Mouse (Mus musculus) MEL (cell line): ENCODE results near the gene Ccdc167. TPM values are rescaled to one million over a fixed set of nuclear protein-coding genes. Genes with fewer than 3 reads are reported as not detected.

ENCODE experiments used
- DNase-seq: peaks from one replicate; pipeline ENCODE4 v3.0.0; 2011; ENCODE audit warnings: low read depth, low spot score
- H3K27ac ChIP-seq: 2 replicates; pipeline ENCODE4 v1.5.1; 2012; ENCODE audit warnings: low read depth, mild to moderate bottlenecking, control low read depth, low read length, moderate library complexity; ENCODE audit not compliant: control insufficient read depth
- H3K27me3 ChIP-seq, 2 experiments: fragments of 150-350 bp in 1 of 2; sonication (generic) in 1 of 2; 2 replicates each; pipeline ENCODE4 v1.6.1; 2012; ENCODE audit warnings: low read length in 2 of 2, mild to moderate bottlenecking in 2 of 2, improper control_type of control experiment in 1 of 2, moderate library complexity in 1 of 2; ENCODE audit not compliant: insufficient read depth in 2 of 2, control insufficient read depth in 1 of 2
- H3K36me3 ChIP-seq, 2 experiments: 2 replicates each; pipeline ENCODE4 v1.6.1; 2012 to 2014; ENCODE audit warnings: low read length in 2 of 2, improper control_type of control experiment in 1 of 2, inconsistent platforms in 1 of 2, mild to moderate bottlenecking in 1 of 2; ENCODE audit not compliant: insufficient read depth in 2 of 2, control insufficient read depth in 1 of 2
- H3K4me1 ChIP-seq, 2 experiments: fragments of 150-350 bp in 1 of 2; sonication (generic) in 1 of 2; 2 replicates each; pipeline ENCODE4 v1.6.1; 2012; ENCODE audit warnings: low read length in 2 of 2, improper control_type of control experiment in 1 of 2, mild to moderate bottlenecking in 1 of 2; ENCODE audit not compliant: insufficient read depth in 2 of 2, control insufficient read depth in 1 of 2
- H3K4me3 ChIP-seq, 2 experiments: fragments of 150-350 bp in 1 of 2; sonication (generic) in 1 of 2; 2 replicates each; pipeline ENCODE4 v1.5.1; 2012; ENCODE audit warnings: low read depth in 2 of 2, low read length in 2 of 2, mild to moderate bottlenecking in 2 of 2, moderate library complexity in 2 of 2, control low read depth in 1 of 2, improper control_type of control experiment in 1 of 2; ENCODE audit not compliant: control insufficient read depth in 1 of 2, insufficient read depth in 1 of 2
- H3K79me2 ChIP-seq: 2 replicates; pipeline ENCODE4 v1.6.1; 2012; ENCODE audit warnings: mild to moderate bottlenecking, low read length, moderate library complexity; ENCODE audit not compliant: control insufficient read depth, poor library complexity, insufficient read depth
- H3K9ac ChIP-seq: 2 replicates; pipeline ENCODE4 v1.6.1; 2012; ENCODE audit warnings: low read depth, mild to moderate bottlenecking, control low read depth, low read length, moderate library complexity; ENCODE audit not compliant: control insufficient read depth, poor library complexity, severe bottlenecking
- H3K9me3 ChIP-seq: fragments of 150-350 bp; sonication (generic); replicated peaks from 2 replicates; pipeline ENCODE4 v1.6.1; 2012; ENCODE audit warnings: mild to moderate bottlenecking, low read length, improper control_type of control experiment, moderate library complexity; ENCODE audit not compliant: insufficient read depth
- BHLHE40 ChIP-seq: IDR thresholded peaks from 2 replicates; pipeline ENCODE4 v1.6.1; 2012; ENCODE audit warnings: low read depth, mild to moderate bottlenecking, inconsistent platforms, low read length, improper control_type of control experiment, borderline replicate concordance
- CHD2 ChIP-seq: IDR thresholded peaks from 2 replicates; pipeline ENCODE4 v1.6.1; 2011; ENCODE audit warnings: low read length, improper control_type of control experiment
- CTCF ChIP-seq, 3 experiments: IDR thresholded peaks in 2 of 3; conservative IDR thresholded peaks in 1 of 3; 2 replicates each; pipeline ENCODE4 v1.5.1; 2011 to 2012; ENCODE audit warnings: low read length in 3 of 3, low read depth in 2 of 3, mild to moderate bottlenecking in 2 of 3, improper control_type of control experiment in 1 of 3, inconsistent platforms in 1 of 3, mixed read lengths in 1 of 3, moderate library complexity in 1 of 3; ENCODE audit not compliant: control insufficient read depth in 1 of 3, insufficient read depth in 1 of 3, poor library complexity in 1 of 3, severe bottlenecking in 1 of 3
- E2F4 ChIP-seq: IDR thresholded peaks from 2 replicates; pipeline ENCODE4 v1.6.1; 2011; ENCODE audit warnings: low read depth, low read length, improper control_type of control experiment, borderline replicate concordance
- EP300 ChIP-seq, 2 experiments: IDR thresholded peaks; 2 replicates each; pipeline ENCODE4 v1.6.1; 2011; ENCODE audit warnings: improper control_type of control experiment in 2 of 2, low read length in 2 of 2, low read depth in 1 of 2, mild to moderate bottlenecking in 1 of 2
- ETS1 ChIP-seq: IDR thresholded peaks from 2 replicates; pipeline ENCODE4 v1.6.1; 2012; ENCODE audit warnings: low read depth, mild to moderate bottlenecking, inconsistent platforms, low read length, improper control_type of control experiment, moderate library complexity
- GABPA ChIP-seq: IDR thresholded peaks from 2 replicates; pipeline ENCODE4 v1.6.1; 2012; ENCODE audit warnings: low read depth, mild to moderate bottlenecking, inconsistent platforms, low read length, improper control_type of control experiment, moderate library complexity
- GATA1 ChIP-seq: IDR thresholded peaks from 2 replicates; pipeline ENCODE4 v1.6.1; 2011; ENCODE audit warnings: low read depth, low read length, improper control_type of control experiment
- HCFC1 ChIP-seq: IDR thresholded peaks from 2 replicates; pipeline ENCODE4 v1.6.1; 2012; ENCODE audit warnings: low read depth, mild to moderate bottlenecking, inconsistent platforms, low read length, improper control_type of control experiment, moderate library complexity
- MAFK ChIP-seq: IDR thresholded peaks from 2 replicates; pipeline ENCODE4 v1.6.1; 2011; ENCODE audit warnings: low read depth, mild to moderate bottlenecking, low read length, improper control_type of control experiment, borderline replicate concordance
- MAZ ChIP-seq: IDR thresholded peaks from 2 replicates; pipeline ENCODE4 v1.6.1; 2012; ENCODE audit warnings: low read depth, mild to moderate bottlenecking, inconsistent platforms, low read length, improper control_type of control experiment
- MEF2A ChIP-seq: IDR thresholded peaks from 2 replicates; pipeline ENCODE4 v1.6.1; 2014; ENCODE audit warnings: low read depth, mild to moderate bottlenecking, inconsistent platforms, low read length, improper control_type of control experiment; ENCODE audit not compliant: poor library complexity, insufficient replicate concordance, severe bottlenecking; ENCODE audit errors: extremely low read depth
- MYB ChIP-seq: IDR thresholded peaks from 2 replicates; pipeline ENCODE4 v1.6.1; 2011; ENCODE audit warnings: mild to moderate bottlenecking, low read depth, low read length, improper control_type of control experiment
- POLR2AphosphoS2 ChIP-seq: IDR thresholded peaks from 2 replicates; pipeline ENCODE4 v1.6.1; 2011; ENCODE audit warnings: low read length, improper control_type of control experiment
- POLR2AphosphoS5 ChIP-seq: IDR thresholded peaks from 2 replicates; pipeline ENCODE4 v1.6.1; 2012; ENCODE audit warnings: low read depth, borderline replicate concordance, mild to moderate bottlenecking, inconsistent platforms, low read length, moderate library complexity, mixed read lengths
- SIN3A ChIP-seq: IDR thresholded peaks from 2 replicates; pipeline ENCODE4 v1.6.1; 2012; ENCODE audit warnings: low read length, improper control_type of control experiment, inconsistent platforms
- SMC3 ChIP-seq: IDR thresholded peaks from 2 replicates; pipeline ENCODE4 v1.6.1; 2011; ENCODE audit warnings: low read depth, low read length, improper control_type of control experiment
- TAL1 ChIP-seq: IDR thresholded peaks from 2 replicates; pipeline ENCODE4 v1.6.1; 2012; ENCODE audit warnings: mild to moderate bottlenecking, inconsistent platforms, low read length, moderate library complexity, mixed read lengths
- TBP ChIP-seq: IDR thresholded peaks from 2 replicates; pipeline ENCODE4 v1.8.0; 2011; ENCODE audit warnings: low read depth, low read length, improper control_type of control experiment
- TCF12 ChIP-seq: IDR thresholded peaks from 2 replicates; pipeline ENCODE4 v1.6.1; 2014; ENCODE audit warnings: low read depth, mild to moderate bottlenecking, inconsistent platforms, low read length, improper control_type of control experiment, moderate library complexity
- UBTF ChIP-seq: IDR thresholded peaks from 2 replicates; pipeline ENCODE4 v1.6.1; 2012; ENCODE audit warnings: low read depth, mild to moderate bottlenecking, inconsistent platforms, low read length, improper control_type of control experiment, moderate library complexity, borderline replicate concordance; ENCODE audit not compliant: insufficient read depth
- ZKSCAN1 ChIP-seq: IDR thresholded peaks from 2 replicates; pipeline ENCODE4 v1.6.1; 2012; ENCODE audit warnings: low read depth, mild to moderate bottlenecking, inconsistent platforms, low read length, improper control_type of control experiment, moderate library complexity
- polyA plus RNA-seq, 2 experiments: library from polyadenylated mRNA; stranded (reverse) in 1 of 2; unstranded in 1 of 2; fragments of >175 nt in 1 of 2; fragments of >200 nt in 1 of 2; gene quantifications; 2 replicates each; pipeline versions ENCODE4 v1.2.1 to v1.2.4; 2012; ENCODE audit warnings: low replicate concordance in 2 of 2, low read depth in 1 of 2; ENCODE audit not compliant: insufficient read length in 2 of 2, insufficient read depth in 1 of 2, missing spikeins in 1 of 2
- total RNA-seq: library from RNA; depleted of rRNA; stranded (reverse); fragments of 300-350 nt; gene quantifications from 2 replicates; pipeline ENCODE4 v1.2.3, GENCODE M21; 2012

The Ccdc167 gene
- total and polyA plus RNA-seq, 3 experiments: 12.1 to 13.4 TPM; not detected in 1

DNA sequence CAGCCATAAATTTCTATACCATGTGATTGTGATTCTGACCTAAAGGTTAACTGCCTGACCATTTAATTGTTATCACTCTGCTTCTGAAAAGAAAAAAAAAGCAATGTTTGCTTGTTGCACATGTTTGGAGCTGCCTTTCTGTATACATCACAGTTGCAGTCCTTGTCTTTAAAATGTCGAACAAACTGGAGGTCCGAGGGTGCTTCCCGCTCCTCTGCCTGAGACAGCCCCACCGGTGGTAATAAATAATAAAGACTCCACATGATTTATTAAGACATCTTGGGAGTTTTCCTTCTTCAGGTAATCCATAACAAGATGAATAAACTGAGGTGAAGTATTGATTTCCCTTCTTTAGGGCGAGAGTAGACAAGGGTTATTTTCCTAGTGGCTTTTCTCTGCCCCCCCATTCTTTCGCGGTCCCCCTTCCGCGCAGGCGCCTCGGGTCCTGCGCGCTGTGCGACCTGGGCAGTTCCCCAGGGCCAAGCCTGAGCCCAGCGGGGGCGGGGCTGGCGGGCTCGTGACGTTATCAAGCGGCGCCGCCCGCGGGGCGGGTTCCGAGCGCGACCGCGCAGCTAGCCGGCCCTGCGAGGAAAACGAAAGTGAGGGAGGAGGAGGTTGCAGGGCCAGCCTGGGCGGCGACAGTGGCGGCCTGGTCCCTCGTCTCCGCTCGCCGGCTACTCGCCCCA, 56.6 kb downstream of the Ccdc167 start, which contains the start of gene Cmtr1 (continued):
- TF ChIP-seq CHD2 (no peak), SIN3A (peak; percentile 71; the same call in 1 of the 2 replicates), EP300 (IDR thresholded peaks at IDR 0.05; ENCODE audit: low read depth in 1 of 2, low read length in 2 of 2) (peak in 1 of 2 experiments; percentile 37; a peak in 1 of 4 replicates), GATA1 (no peak), TAL1 (no peak), POLR2AphosphoS2 (peak; percentile 68; the same call in 1 of the 2 replicates), E2F4 (peak; percentile 74; the same call in 1 of the 2 replicates), UBTF (no peak), CTCF (IDR thresholded peaks at IDR 0.05 in 2 of 3, conservative IDR thresholded peaks at IDR 0.05 in 1 of 3; ENCODE audit: control insufficient read depth in 1 of 3, insufficient read depth in 1 of 3, low read depth in 2 of 3, low read length in 3 of 3, poor library complexity in 1 of 3, severe bottlenecking in 1 of 3) (no peak), POLR2AphosphoS5 (no peak), BHLHE40 (no peak), MAZ (peak; percentile 92; the same call in 1 of the 2 replicates), SMC3 (no peak)

DNA sequence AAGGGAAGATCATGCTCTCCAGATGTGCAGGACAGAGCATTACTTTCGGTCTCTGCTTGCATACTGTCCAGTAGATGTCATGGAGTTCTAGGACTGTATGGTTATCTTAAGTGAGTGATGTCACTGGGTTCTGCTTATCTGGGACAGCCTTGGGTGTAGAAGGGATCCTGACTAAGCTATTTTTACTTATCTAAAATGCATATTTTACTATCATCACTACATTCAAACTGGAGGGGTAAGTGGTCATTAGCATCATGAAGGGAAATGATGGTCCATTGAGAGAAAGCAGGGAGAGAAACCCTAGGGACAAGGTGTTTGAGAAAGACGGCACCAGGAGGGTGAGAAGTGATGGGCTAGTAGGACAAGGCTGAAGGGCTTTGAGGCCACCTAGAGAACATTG, 58.6 kb downstream of the Ccdc167 start:
- H3K9me3 ChIP-seq: no peaks in the 10 kb centered on the region
- TF ChIP-seq GABPA (peak; percentile 50; the same call in 1 of the 2 replicates), TBP (no peak), ETS1 (peak; percentile 96), MAZ (no peak), TAL1 (peak; percentile 59), SIN3A (peak; percentile 21; the same call in 1 of the 2 replicates), MEF2A (peak; percentile 5; the same call in 1 of the 2 replicates), EP300 (IDR thresholded peaks at IDR 0.05; ENCODE audit: low read depth in 1 of 2, low read length in 2 of 2) (peak; percentile 75 to 78), MAFK (peak; percentile 73), ZKSCAN1 (no peak), HCFC1 (no peak), GATA1 (peak; percentile 75), TCF12 (peak; percentile 68), MYB (no peak)
- H3K36me3 ChIP-seq: peaks cover 2 to 23% of the 10 kb centered on the region in 2 experiments; a peak in 3 of 4 replicates
- 0 out of 2 replicates have a peak overlapping the region, but pooled peaks have one; percentile 25 for H3K9ac ChIP-seq
- peaks cover 12 to 21% of the 10 kb centered on the region in 2 experiments for H3K4me1 ChIP-seq
- no peaks in the 10 kb centered on the region for H3K27me3 ChIP-seq
- DNase-seq: peak; percentile 50
- H3K27ac ChIP-seq: peak overlapping the region; percentile 23
- peaks cover 12% of the 10 kb centered on the region for H3K79me2 ChIP-seq
- no peak overlapping the region for H3K4me3 ChIP-seq
